Mouse (Mus musculus) megakaryocyte, adult 5-6 weeks (primary cell): Measurements from ENCODE around the gene Abcc12. TPM values are rescaled to one million over a fixed set of nuclear protein-coding genes. Genes with fewer than 3 reads are reported as not detected.

Experiments used
- ATAC-seq: 2 replicates; pipeline ENCODE4 v1.8.0; 2016; ENCODE audit warnings: mild to moderate bottlenecking, inconsistent platforms; ENCODE audit not compliant: poor library complexity, severe bottlenecking
- total RNA-seq, 2 experiments: library from RNA; stranded (forward) in 1 of 2; stranded (reverse) in 1 of 2; fragments of 153-499, 151-499 nt in 1 of 2; fragments of 221-1000, 200-1000 nt in 1 of 2; gene quantifications; 2 replicates each; pipeline versions ENCODE4 v1.2.3 to v1.2.4; 2015 to 2017

The Abcc12 gene
- total RNA-seq, 2 experiments from 2014 or later: not detected

DNA sequence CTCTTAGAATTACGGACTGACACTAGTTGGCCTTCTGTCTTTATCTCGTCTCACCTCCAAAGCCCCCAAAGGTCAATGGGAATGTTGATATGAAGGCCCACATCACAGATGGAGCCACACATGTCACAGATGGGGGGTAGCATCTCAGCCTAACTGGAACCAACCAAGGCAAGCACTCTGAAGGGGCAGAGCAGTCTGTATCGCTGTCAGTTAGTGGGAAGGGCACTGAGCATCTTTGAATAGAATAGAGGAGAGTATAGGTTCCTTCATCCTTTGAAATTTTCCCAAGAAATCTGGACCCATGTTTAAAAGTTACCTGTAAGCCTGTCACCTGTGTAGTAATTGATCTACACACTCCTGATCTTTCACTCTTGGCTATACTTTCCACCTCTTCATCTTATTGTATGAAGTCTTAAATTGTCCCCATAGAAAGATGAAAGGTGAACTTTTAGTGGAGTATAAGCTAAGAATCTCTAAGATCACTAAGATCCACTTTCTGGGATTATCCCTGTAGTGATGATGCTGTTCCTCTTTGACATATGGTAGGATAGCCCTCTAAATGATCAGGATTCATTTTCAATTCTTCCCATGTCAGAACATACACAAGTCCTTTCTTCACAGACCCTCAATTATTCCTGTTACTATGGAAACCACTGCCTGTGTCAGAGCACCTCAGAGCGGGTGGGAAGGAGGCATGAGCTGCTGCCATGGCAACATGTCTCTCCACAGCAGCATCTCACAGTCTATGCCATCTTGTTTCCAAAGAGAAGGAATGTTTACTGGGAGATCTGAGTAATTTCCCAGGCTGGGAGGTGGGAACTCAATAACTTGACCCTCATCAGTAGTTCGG lies 142.1 kb downstream of the Abcc12 start:
- no peak for ATAC-seq

DNA sequence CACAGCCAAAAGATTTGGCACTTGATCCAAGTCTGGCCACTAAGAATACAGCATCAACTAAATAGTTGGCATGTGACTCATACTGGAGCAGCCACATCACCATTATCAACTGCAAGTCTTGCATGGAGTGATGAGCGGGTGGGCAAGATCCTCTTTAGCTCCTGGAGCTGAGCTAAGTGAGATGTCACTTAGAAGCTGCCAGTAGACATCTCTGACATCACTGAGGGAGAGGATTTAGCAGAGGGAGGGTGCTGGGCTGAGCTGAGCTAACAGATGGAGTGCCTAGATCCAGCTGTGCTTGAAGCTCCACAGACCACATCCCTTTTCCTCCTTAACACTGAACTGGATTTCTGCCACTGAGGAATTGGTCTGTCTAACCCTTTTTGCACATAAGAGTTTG lies 143.1 kb downstream of the Abcc12 start:
- no peak for ATAC-seq

Other genes with a start within 250 kb of the Abcc12 start
- 43.1 and 47.1 TPM in 2 replicates for gene Lonp2, start 43.4 kb upstream of the Abcc12 start, total RNA-seq (2015)
- gene Lonp2, start 43.4 kb upstream of the Abcc12 start, total RNA-seq (2017): 57.3 and 58.6 TPM in 2 replicates
- not detected in 2 replicates for gene Gm10638, start 165.0 kb upstream of the Abcc12 start, total RNA-seq (2015)
- gene Gm10638, start 165.0 kb upstream of the Abcc12 start, total RNA-seq (2017): not detected in 2 replicates
- 14.2 and 16.3 TPM in 2 replicates for gene Siah1a, start 165.2 kb upstream of the Abcc12 start, total RNA-seq (2015)
- gene Siah1a, start 165.2 kb upstream of the Abcc12 start, total RNA-seq (2017): 14.6 and 15.2 TPM in 2 replicates